Mouse (Mus musculus) midbrain, embryonic 15.5 days (tissue): ENCODE results near the gene Ing4. TPM values are rescaled to one million over a fixed set of nuclear protein-coding genes. Genes with fewer than 3 reads are reported as not detected.
A peak's percentile ranks its signal among the peaks of the same experiment; 100 is the strongest.

Source experiments
- ATAC-seq: fragments of 200-750 bp; cut with Nextera tagmentation; replicated peaks from 2 replicates; pipeline ENCODE4 v1.8.0; 2017; ENCODE audit warnings: moderate TSS enrichment
- H3K27ac ChIP-seq: fragments of 300-500 bp; sonication (generic); 2 replicates; pipeline ENCODE4 v1.5.1; 2015; ENCODE audit warnings: mild to moderate bottlenecking, inconsistent platforms
- H3K27me3 ChIP-seq: fragments of 300-500 bp; sonication (generic); replicated peaks from 2 replicates; pipeline ENCODE4 v1.6.1; 2015; ENCODE audit warnings: inconsistent platforms
- H3K36me3 ChIP-seq: fragments of 300-500 bp; sonication (generic); replicated peaks from 2 replicates; pipeline ENCODE4 v1.6.1; 2015; ENCODE audit warnings: inconsistent platforms
- H3K4me1 ChIP-seq: fragments of 300-500 bp; sonication (generic); 2 replicates; pipeline ENCODE4 v1.6.1; 2015; ENCODE audit warnings: inconsistent platforms
- H3K4me2 ChIP-seq: fragments of 300-500 bp; sonication (generic); 2 replicates; pipeline ENCODE4 v1.6.1; 2015; ENCODE audit warnings: inconsistent platforms, mild to moderate bottlenecking, moderate library complexity
- H3K4me3 ChIP-seq: fragments of 300-500 bp; sonication (generic); 2 replicates; pipeline ENCODE4 v1.5.1; 2015; ENCODE audit warnings: mild to moderate bottlenecking, inconsistent platforms
- H3K9ac ChIP-seq: fragments of 300-500 bp; sonication (generic); 2 replicates; pipeline ENCODE4 v1.6.1; 2015; ENCODE audit warnings: mild to moderate bottlenecking, inconsistent platforms
- H3K9me3 ChIP-seq: fragments of 300-500 bp; sonication (generic); 2 replicates; pipeline ENCODE4 v1.6.1; 2016; ENCODE audit warnings: inconsistent platforms
- WGBS: fragments of 180-500 bp; shearing (Covaris S2); methylation state at CpG from one replicate; pipeline ENCODE4 v1.1.7; 2015; ENCODE audit warnings: mixed read lengths; 5-methylcytosine and 5-hydroxymethylcytosine counted together
- polyA plus RNA-seq: library from polyadenylated mRNA; unstranded; fragments of >200 nt; fragmentation: Nextera tagmentation; extraction: Ambion mirVana; gene quantifications from 2 replicates; pipeline ENCODE4 v1.2.1, GENCODE M21; 2015

Ing4 gene
- polyA plus RNA-seq, 1 experiment from 2014 or later, result 165 TPM

DNA sequence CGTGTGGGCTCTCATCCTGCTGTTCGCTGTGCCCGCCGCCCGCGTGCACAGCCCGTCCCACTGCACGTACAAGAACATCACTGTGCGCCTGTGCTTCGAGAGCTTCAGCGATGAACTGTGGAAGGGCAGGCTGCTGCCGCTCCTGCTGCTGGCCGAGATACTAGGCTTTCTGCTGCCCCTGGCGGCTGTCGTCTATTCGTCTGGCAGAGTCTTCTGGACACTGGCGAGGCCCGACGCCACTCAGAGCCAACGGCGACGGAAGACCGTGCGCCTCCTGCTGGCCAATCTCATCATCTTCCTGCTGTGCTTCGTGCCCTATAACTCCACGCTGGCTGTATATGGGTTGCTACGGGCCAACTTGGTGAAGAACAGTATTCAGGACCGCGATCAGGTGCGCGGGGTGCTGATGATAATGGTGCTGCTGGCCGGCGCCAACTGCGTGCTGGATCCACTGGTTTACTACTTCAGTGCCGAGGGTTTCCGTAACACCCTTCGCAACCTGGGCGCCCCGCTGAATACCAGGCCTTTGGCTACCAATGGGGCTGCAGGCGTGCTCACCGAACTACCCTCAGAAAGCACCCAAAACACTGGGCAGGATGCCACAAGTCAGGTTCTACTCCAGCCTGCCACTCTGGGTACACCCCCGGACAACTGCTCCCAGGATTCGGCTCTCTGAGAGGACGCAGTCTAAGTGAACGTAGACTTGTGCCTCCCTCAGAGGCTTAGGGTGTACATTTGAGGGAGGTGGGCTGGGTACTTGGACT lies 42.4 kb downstream of the Ing4 start:
- Histone ChIP-seq H3K9ac (peak overlapping the region; percentile 55), H3K4me1 (peaks cover 11% of the 10 kb centered on the region), H3K36me3 (no peaks in the 10 kb centered on the region), H3K9me3 (no peaks in the 10 kb centered on the region), H3K27ac (peak overlapping the region; percentile 94), H3K4me2 (peak overlapping the region; percentile 74), H3K27me3 (no peaks in the 10 kb centered on the region), H3K4me3 (peak overlapping the region; percentile 46)
- peak; percentile 93 for ATAC-seq
- 21% methylated on average over 45 of the region's 45 CpGs for WGBS

DNA sequence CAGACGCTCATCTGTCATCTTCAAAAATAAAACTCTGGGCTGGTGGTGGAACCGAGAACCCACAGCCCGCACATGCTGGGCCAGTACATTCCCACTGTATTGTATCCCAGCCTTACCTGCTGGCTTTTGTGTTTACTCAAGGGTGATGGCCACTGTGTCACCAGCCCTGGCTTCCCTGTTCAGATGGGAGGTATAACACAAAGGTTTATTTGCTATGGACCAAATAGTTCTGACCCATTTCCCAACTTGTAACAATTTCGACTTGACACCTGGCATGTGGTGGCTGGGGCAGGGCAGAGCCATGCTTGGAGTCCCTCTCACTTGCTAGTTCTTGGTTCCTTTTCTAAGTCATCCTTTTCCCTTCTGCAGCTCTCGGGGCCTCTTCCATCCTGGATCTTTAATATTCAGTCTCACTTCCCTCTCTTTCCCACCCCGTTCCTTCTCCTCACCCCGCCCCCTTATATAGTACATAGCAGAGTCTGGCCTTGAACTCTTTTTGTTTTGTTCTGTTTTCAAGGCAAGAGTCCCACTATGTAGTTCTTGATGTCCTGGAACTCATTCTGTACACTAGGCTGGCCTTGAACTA lies 43.3 kb downstream of the Ing4 start:
- WGBS, result 84% methylated on average over 7 of the region's 7 CpGs
- Histone ChIP-seq H3K27ac (no peak overlapping the region), H3K4me2 (no peak overlapping the region), H3K9ac (no peak overlapping the region), H3K36me3 (no peaks in the 10 kb centered on the region), H3K27me3 (no peaks in the 10 kb centered on the region), H3K9me3 (no peaks in the 10 kb centered on the region), H3K4me3 (no peak overlapping the region), H3K4me1 (peaks cover 11% of the 10 kb centered on the region)
- ATAC-seq, result no peak

- Histone ChIP-seq H3K36me3 (no peaks in the 10 kb centered on the region), H3K9me3 (no peaks in the 10 kb centered on the region), H3K27ac (no peak overlapping the region), H3K4me3 (no peak overlapping the region), H3K4me1 (peaks cover 22% of the 10 kb centered on the region), H3K4me2 (no peak overlapping the region), H3K27me3 (no peaks in the 10 kb centered on the region), H3K9ac (no peak overlapping the region)
- ATAC-seq, result no peak
- 11% methylated on average over 4 of the region's 4 CpGs for whole genome bisulfite sequencing
Measured at GRCm38 (mm10) chr6:125084424-125084823, 44.9 kb downstream of the Ing4 start.

GRCm38 (mm10) chr6:125087937-125088336 lies 48.4 kb downstream of the Ing4 start:
- Histone ChIP-seq H3K9me3 (no peaks in the 10 kb centered on the region), H3K36me3 (no peaks in the 10 kb centered on the region), H3K4me3 (no peak overlapping the region), H3K4me1 (peaks cover 28% of the 10 kb centered on the region), H3K9ac (no peak overlapping the region), H3K27me3 (no peaks in the 10 kb centered on the region), H3K4me2 (no peak overlapping the region), H3K27ac (peak overlapping the region; percentile 95)
- WGBS, result 78% methylated on average over 3 of the region's 3 CpGs
- no peak for ATAC-seq

GRCm38 (mm10) chr6:125088561-125089321 lies 49.2 kb downstream of the Ing4 start:
- no peaks in the 10 kb centered on the region for H3K36me3 ChIP-seq
- under 1% methylated on average over 16 of the region's 20 CpGs for WGBS
- H3K4me2 ChIP-seq, result peak overlapping the region; percentile 49
- peaks cover 28% of the 10 kb centered on the region for H3K4me1 ChIP-seq
- H3K9ac ChIP-seq, result peak overlapping the region; percentile 26; the same call in 1 of the 2 replicates
- peak overlapping the region; percentile 95 for H3K27ac ChIP-seq
- no peaks in the 10 kb centered on the region for H3K27me3 ChIP-seq
- H3K9me3 ChIP-seq, result no peaks in the 10 kb centered on the region
- ATAC-seq, result peak; percentile 85
- peak overlapping the region; percentile 17 for H3K4me3 ChIP-seq

DNA sequence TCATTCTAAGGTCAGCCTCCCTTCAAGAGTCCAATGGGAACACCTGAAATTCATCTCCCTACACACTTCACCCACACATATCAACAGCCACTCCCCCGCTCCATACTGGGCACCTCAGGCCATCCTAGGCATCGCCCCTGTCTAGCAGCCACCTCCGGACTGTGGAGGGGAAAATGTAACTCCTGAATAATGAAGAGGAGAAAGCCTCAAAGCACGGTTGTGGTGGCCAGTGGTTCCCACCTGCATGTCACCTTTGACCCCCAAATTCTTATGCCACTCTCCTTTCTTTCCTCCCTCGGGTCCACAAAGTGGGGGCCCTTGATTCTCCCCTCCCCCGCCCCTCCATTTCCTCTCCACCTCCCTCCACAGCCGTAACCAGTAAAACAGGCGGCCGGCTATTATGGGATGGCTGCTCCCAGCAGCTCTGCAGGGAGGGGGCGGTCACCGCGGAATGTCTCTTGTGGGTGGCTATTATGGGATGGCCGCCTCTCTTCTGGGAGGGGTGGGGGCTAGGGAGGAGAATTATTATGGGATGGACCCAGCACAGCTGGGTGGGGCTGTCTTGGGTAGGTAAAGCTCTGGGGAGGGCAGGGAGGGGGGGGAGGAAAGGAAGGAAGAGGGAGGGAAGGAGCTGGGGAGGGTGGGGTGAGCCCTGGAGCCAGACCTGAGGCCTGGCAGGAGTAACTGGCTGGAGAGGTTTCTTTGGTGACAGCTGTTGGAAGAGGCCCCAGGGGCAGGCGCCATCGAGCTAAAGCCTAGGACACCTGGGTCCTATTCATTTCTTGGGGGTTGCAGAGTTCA lies 50.2 kb downstream of the Ing4 start:
- H3K27me3 ChIP-seq, result no peaks in the 10 kb centered on the region
- peak; percentile 82 for ATAC-seq
- peaks cover 25% of the 10 kb centered on the region for H3K4me1 ChIP-seq
- H3K9me3 ChIP-seq, result no peaks in the 10 kb centered on the region
- H3K27ac ChIP-seq, result peak overlapping the region; percentile 95
- peak overlapping the region; percentile 49 for H3K4me2 ChIP-seq
- 2% methylated on average over 15 of the region's 15 CpGs for WGBS
- H3K9ac ChIP-seq, result peak overlapping the region; percentile 29; the same call in 1 of the 2 replicates
- H3K36me3 ChIP-seq, result no peaks in the 10 kb centered on the region
- peak overlapping the region; percentile 16 for H3K4me3 ChIP-seq

DNA sequence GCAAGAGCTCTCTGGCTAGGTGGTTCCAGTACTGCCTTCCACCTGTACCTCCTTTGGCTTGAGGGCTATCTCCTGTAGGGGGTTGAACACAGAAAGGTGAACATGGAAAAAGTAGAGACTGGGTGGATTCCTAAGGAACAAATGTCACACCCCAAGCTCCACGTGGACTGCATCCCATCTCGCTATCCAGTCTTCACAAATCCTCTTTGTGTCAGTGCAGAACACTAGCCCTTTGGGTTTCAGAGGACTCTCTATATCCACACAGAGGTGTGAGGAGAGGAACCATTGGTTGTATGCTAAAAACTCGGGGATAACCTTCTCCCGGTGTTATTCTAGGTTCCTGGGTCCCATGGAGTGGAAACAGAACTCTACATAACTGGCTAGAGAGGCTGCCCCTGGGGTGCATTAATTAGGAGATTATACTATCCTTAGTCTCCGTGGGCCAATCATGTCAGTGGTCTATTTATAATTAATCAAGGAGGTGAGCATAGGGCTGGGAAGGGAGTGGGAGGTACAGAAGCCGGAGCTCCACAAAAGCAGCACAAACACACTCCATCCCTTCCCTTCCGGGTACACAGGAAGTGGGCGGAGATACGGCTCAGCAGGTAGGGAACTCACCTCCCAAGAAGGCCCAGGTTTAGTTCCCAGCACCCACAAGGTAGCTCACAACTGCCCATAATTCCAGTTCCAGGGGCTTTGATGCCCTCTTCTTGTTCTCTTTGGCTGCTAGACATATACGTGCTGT lies 51.0 kb downstream of the Ing4 start:
- ATAC-seq, result peak; percentile 9
- H3K4me3 ChIP-seq, result no peak overlapping the region

DNA sequence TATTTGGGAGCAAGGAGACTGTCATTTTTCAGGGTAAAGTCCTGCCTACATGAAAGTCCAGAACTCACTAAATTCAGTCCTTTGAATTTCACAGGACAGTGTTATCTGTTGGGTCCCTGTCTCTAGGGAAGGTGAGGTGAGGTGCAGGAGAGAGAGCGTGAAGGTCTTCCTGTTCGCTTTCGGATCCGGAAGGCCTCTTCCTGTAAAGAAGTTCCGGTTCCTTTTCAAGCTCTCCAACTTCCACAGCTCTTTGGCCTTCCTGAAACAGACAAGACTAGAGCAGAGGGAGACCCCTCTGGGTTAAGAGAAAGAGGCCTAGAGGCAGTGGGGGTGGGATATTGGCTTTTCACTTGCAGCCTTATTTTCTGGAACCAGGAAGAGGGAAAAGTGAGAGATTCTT lies 52.8 kb downstream of the Ing4 start:
- 94% methylated on average over 5 of the region's 5 CpGs for WGBS
- Histone ChIP-seq H3K36me3 (no peaks in the 10 kb centered on the region), H3K4me3 (no peak overlapping the region), H3K27me3 (no peaks in the 10 kb centered on the region), H3K9ac (no peak overlapping the region), H3K4me1 (peaks cover 37% of the 10 kb centered on the region), H3K9me3 (no peaks in the 10 kb centered on the region), H3K27ac (no peak overlapping the region), H3K4me2 (no peak overlapping the region)
- ATAC-seq, result no peak

More for the DNA sequence above, 51.0 kb downstream of the Ing4 start:
- Histone ChIP-seq H3K4me2 (peak overlapping the region; percentile 49), H3K36me3 (no peaks in the 10 kb centered on the region), H3K9ac (0 out of 2 replicates have a peak overlapping the region, but pooled peaks have one; percentile 3), H3K9me3 (no peaks in the 10 kb centered on the region), H3K27me3 (no peaks in the 10 kb centered on the region), H3K27ac (peak overlapping the region; percentile 95), H3K4me1 (peaks cover 32% of the 10 kb centered on the region)
- 50% methylated on average over 10 of the region's 10 CpGs for WGBS

DNA sequence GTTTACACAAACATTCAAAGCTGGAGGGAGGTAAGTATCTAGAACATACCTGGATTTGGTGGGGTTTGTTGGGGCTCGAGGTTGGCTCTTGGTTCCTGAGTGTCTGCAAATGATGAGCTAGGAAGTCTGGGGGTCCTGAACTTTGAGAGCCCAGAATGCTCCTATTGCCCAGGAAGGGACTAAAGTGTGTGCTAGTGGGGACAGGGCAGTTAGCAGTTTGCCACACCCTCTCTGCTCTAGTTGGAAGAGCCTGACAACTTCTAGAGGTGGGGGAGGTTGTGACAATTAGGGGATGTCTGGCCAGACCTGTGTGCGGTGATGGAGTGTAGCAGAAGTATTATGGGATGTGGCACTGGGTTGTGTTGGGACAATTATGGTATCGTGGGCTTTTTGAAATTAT lies 55.3 kb downstream of the Ing4 start:
- H3K4me1 ChIP-seq, result peaks cover 47% of the 10 kb centered on the region
- no peak overlapping the region for H3K4me2 ChIP-seq
- ATAC-seq, result peak; percentile 6; the same call in 1 of the 2 replicates
- no peaks in the 10 kb centered on the region for H3K27me3 ChIP-seq
- H3K9ac ChIP-seq, result no peak overlapping the region
- peak overlapping the region; percentile 94 for H3K27ac ChIP-seq
- no peak overlapping the region for H3K4me3 ChIP-seq
- H3K9me3 ChIP-seq, result no peaks in the 10 kb centered on the region
- 64% methylated on average over 3 of the region's 3 CpGs for WGBS
- H3K36me3 ChIP-seq, result no peaks in the 10 kb centered on the region

GRCm38 (mm10) chr6:125095391-125096278 lies 56.1 kb downstream of the Ing4 start, which contains the start of gene Chd4:
Gene Chd4, plus strand, starts transcription at chr6:125095981.
- no peaks in the 10 kb centered on the region for H3K27me3 ChIP-seq
- H3K4me2 ChIP-seq, result peak within 1 kb of the TSS; percentile 87
- peak; percentile 76 for ATAC-seq
- peak within 1 kb of the TSS; percentile 74 for H3K9ac ChIP-seq
- under 1% methylated on average over 44 of the region's 45 CpGs for WGBS
- peak within 1 kb of the TSS; percentile 94 for H3K27ac ChIP-seq
- no peaks in the 10 kb centered on the region for H3K9me3 ChIP-seq
- peaks cover 6% of the 10 kb centered on the region; the same call in 1 of the 2 replicates for H3K36me3 ChIP-seq
- peak within 1 kb of the TSS; percentile 76 for H3K4me3 ChIP-seq
- peaks cover 42% of the 10 kb centered on the region for H3K4me1 ChIP-seq
